Mouse (Mus musculus): Measurements from ENCODE around the gene Brinp1. TPM values are rescaled to one million over a fixed set of nuclear protein-coding genes. Genes with fewer than 3 reads are reported as not detected.

The Brinp1 gene
- polyA plus RNA-seq (2017; shearing (Covaris generic)) = not detected

DNA sequence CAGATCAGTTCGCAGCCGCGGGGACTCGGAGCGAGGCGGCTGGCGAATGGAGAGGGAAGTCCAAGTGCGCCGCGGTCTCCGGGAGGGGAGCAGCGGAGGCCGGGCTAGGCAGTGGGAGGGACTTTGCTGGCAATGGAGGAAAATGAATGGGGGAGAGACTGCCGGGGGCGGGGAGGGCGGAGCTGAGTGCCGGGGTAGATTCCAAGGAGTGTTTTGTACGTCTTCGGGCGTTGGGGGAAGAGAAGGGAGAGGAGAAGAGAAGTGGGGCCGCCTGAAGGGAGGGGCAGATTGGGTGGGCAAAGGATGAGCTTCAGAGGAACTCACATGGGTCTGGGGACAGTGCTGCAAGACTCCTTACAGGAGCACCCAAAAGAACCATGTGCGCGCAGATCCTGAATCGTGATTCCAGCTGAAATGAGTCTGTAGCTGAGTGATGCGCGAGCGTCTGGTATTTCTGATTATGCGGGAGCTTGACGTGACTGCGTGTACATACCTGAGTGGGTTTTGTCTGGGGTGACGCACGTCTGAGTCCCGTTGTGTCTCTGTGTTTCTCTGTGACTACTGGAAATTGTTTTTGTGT lies at the start of gene Brinp1:
TSS of gene Brinp1 (minus strand) at position 76 of the 580 bp plus-strand sequence.

Measured in effector memory CD4-positive, alpha-beta T cell, adult 5 months (primary cell).